Mouse (Mus musculus) cerebellum, postnatal 36 days (tissue): ENCODE data around the gene Psip1.
"Not testable (repeated sequence)": the region's sequence is repeated elsewhere in the genome, so short reads cannot be mapped to it uniquely, and the experiment has no call there.

Source experiments
- DNase-seq, 2 experiments: peaks; one replicate each; pipeline ENCODE4 v3.0.0; 2021 to 2022; ENCODE audit warnings: mixed read lengths in 2 of 2

Gene Psip1

GRCm38 (mm10) chr4:83486117-83486901 lies at the start of gene Psip1:
Gene Psip1, minus strand, starts transcription at chr4:83486459.
- peak; percentile 93 to 94 for DNase-seq

GRCm38 (mm10) chr4:83534024-83534423 lies 47.8 kb upstream of the Psip1 start:
- no peak for DNase-seq

- DNase-seq = no peak
Measured at GRCm38 (mm10) chr4:83533168-83533911, 47.1 kb upstream of the Psip1 start.

GRCm38 (mm10) chr4:83530060-83530459 lies 43.8 kb upstream of the Psip1 start:
- DNase-seq = not testable (repeated sequence)

GRCm38 (mm10) chr4:83527921-83528320 lies 41.7 kb upstream of the Psip1 start:
- DNase-seq = peak in 1 of 2 experiments; percentile 29

GRCm38 (mm10) chr4:83526988-83527334 lies 40.7 kb upstream of the Psip1 start:
- DNase-seq = no peak

- no peak for DNase-seq
Measured at GRCm38 (mm10) chr4:83526270-83526987, 40.2 kb upstream of the Psip1 start.

- peak in 1 of 2 experiments; percentile 60 for DNase-seq
Measured at GRCm38 (mm10) chr4:83525690-83526055, 39.4 kb upstream of the Psip1 start.

DNA sequence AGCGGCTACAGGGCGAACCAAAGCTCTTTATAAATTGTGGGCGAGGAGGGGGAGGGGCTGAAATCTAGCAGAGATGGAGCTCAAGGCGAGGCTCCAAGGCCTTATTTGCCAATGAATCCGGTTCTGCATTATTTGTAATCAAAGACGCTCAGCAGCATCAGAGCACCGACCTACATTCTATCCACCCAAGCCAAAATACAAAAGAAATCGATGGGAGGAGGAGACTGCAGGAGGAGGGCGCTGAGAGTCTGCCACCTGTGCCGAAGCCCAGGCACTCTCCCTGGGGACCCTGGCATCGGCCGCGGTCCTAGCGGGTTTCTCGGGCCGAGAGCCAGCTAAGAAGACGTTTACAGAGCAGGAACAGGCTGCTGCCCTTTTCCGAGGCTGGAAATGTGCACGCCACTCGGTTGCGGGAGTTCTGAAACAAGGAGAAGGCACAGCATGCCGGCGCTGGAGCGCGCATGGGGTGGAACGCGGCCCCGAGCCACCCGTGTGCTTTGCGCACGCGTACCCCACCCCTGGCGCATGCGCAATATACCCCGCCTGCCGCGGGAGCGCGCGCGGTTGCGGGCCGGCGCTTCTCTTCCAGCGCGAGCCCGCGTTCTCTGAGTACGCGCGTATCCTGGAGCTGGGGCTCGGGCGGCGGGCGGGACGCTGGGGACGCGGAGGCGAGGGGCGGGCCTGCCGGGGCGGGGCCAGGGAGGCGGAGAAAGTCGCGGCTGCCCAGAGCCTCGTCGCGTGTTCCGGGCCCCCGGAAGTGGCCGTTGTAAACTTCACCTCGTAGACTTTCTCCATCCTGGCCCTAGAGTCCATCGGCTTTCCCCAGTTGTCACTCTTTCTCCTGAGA lies 38.8 kb upstream of the Psip1 start, which contains the start of gene Ccdc171:
TSS of gene Ccdc171 (plus strand) at position 703 of the 847 bp plus-strand sequence.
- peak; percentile 88 to 95 for DNase-seq

- no peak for DNase-seq
Measured at GRCm38 (mm10) chr4:83524456-83524842, 38.2 kb upstream of the Psip1 start.

- DNase-seq = no peak
Measured at GRCm38 (mm10) chr4:83522066-83522465, 35.8 kb upstream of the Psip1 start.

- no peak for DNase-seq
Measured at GRCm38 (mm10) chr4:83520308-83520707, 34.0 kb upstream of the Psip1 start.

DNA sequence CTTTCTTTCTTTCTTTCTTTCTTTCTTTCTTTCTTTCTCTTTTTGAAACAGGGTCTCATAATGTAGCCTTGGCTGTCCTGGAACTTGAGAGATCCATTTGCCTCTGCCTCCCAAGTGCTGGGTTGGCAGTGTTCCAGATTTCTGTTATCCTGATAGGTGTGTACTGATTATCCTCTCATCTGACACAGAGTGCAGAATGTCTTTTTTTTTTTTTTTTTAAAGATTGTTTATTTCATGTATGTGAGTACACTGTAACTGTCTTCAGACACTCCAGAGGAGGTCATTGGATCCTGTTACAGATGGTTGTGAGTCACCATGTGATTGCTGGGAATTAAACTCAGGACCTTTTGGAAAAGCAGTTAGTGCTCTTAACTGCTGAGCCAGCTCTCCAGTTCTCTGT lies 33.5 kb upstream of the Psip1 start:
- DNase-seq = no peak

GRCm38 (mm10) chr4:83519148-83519547 lies 32.9 kb upstream of the Psip1 start:
- no peak for DNase-seq

- DNase-seq = not testable (repeated sequence)
Measured at GRCm38 (mm10) chr4:83516144-83516543, 29.9 kb upstream of the Psip1 start.

DNA sequence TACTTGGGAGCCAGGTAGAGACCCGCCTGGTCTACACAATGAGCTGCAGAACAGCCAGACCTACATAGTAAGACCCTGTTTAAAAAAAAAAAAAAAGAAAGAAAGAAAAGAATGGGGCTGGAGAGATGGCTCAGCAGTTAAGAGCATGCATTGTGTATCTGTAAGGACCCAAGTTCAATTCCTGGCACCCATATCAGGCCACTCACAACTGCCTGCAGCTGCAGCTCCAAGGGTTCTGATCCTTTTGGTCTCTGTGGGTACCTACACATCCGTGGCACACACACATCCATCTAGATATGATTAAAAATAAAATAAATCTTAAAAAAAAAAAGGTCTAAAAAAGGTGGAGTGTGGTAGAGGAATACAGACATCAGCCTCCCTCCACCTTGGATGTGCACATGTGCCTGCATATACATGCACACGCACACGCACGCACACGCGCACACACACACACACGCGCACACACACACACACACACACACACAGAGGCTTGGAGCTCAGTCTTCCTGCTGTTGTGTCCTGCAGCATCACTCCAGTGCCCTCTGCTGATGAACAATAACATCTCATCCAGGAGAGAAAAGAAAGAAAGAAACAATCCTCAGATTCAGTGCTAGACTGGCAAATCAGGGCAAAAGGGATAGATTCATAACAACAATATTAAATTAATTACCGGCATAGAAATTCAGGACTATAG lies 28.9 kb upstream of the Psip1 start:
- no peak for DNase-seq

- no peak for DNase-seq
Measured at GRCm38 (mm10) chr4:83514183-83514582, 27.9 kb upstream of the Psip1 start.

GRCm38 (mm10) chr4:83512644-83513043 lies 26.4 kb upstream of the Psip1 start:
- DNase-seq = no peak

DNA sequence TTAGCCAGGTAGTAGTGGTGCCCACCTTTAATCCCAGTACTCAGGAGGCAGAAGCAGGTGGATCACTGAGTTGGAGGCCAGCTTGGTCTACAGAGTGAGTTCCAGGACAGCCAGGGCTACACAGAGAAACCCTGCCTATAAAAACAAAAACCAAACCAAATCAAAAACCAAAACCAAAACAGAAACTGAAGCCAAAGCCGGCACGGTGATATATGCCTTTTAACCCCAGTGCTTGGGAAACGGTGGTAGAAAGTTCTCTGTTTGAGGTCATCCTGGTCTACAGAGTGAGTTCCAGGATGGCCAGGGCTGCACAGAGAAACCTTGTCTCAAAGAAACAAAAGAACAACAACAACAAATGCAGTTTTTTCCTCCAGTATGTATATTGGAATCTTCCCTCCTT lies 26.0 kb upstream of the Psip1 start:
- no peak for DNase-seq

DNA sequence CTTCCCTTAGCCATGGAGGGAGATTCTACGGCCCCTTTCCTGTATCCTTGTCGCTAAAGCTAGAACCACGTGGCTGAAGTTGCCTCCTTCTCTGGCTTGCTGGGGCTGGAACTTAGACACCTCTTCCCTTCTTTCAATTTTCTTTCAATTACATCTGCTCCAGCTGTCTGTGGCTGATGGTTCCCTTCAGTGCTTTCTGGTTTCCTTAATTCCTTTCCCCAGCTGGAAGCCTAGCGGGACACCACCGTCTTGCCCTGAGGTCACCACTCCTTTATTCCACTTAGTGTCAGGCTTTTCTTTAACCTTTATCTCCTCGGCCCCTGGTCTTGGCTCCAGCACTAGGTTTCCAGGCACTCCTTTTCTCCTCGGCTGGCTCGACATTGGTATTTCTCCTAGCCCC lies 24.8 kb upstream of the Psip1 start:
- no peak for DNase-seq

DNA sequence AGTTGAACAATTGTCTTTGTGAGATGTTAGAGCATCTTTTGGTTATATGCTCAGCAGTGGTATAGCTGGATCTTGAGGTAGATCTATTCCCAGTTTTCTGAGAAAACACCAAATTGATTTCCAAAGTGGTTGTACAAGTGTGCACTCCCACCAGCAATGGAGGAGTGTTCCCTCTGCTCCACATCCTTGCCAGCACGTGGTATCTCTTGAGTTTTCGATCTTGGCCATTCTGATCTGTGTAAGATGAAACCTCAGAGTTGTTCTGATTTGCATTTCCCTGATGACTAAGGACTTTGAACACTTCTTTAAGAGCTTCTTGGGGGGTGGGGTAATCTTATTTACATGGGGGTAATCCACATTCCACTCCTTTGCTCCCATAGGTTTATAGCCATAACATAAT lies 23.3 kb upstream of the Psip1 start:
- DNase-seq = no peak

DNA sequence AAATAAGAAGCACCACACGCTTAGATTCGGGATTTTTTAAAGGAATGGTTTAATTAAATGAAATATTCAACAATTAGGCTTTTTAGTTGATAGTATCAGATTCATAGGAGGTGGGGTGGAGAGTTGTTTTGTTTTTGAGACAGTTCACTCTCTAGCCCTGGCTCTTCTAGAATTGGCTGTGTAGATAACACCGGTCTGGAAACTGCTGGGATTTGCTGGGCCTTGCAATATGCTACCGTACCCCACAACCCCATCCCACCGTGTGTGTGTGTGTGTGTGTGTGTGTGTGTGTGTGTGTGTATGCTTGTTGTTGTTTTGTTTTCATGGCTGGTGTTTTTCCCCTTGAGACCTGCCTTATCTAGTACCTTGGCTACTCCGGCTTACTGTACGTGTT lies 14.8 kb upstream of the Psip1 start:
- no peak for DNase-seq
